Mouse (Mus musculus) fibroblast of lung, adult 2 months (primary cell): Measurements from ENCODE around the gene Nfam1.
A peak's percentile ranks its signal among the peaks of the same experiment; 100 is the strongest.
"Not testable (repeated sequence)": the region's sequence is repeated elsewhere in the genome, so short reads cannot be mapped to it uniquely, and the experiment has no call there.

ENCODE experiments used
- DNase-seq: peaks from one replicate; pipeline ENCODE4 v3.0.0-alpha.2; 2011; ENCODE audit warnings: low read depth

The Nfam1 gene

DNA sequence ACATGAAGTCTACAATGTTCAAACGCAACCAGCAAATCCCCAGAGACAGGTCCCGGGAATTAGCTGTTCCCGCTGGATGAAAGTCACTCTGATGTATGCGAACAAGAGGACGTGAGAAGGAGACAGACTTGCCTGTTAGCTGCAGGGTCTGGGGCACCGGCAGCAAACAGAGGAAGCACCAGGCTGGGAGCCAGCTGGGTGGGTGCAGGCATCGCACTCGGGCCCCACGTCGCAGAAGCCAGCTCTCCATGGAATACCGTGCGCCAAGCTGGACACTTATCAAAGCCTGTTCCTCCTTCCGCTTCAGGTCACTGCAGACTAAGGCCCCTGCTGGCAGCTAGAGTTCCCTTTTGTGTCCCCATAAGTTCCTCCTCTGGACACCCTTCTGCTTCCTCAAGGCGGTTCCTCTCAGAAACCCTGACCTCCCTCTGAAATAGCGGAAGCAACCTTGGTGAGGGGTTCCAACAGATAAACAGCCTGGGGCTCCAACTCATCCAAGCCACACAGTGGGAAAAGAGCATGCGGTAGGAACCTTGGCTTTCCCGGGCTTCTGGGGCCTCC lies at the start of gene Nfam1:
Gene Nfam1 (minus strand): TSS at position 326 of the 561 bp plus-strand sequence.
- DNase-seq = no peak

- no peak for DNase-seq
Observed at GRCm38 (mm10) chr15:83075607-83076525, 42.8 kb upstream of the Nfam1 start.

DNA sequence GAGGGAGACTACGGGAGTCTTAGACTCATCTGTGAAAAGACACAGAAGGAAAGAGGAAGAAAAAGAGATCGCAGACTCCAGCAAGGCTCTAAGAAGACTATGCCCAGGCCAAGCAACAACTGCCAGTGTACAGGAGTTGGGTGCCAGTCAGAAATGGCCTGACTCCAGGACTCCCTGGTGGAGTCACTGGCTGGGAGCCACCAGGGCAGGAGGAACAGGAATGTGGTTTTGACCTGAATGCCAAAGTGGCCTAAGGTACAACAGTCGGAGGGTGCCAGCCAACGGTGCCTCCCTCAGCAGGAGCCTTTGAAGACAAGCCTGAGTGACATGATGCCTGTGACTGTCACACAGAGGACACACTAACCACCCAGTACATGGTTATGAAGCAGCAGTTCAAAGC lies 41.1 kb upstream of the Nfam1 start:
- no peak for DNase-seq

DNA sequence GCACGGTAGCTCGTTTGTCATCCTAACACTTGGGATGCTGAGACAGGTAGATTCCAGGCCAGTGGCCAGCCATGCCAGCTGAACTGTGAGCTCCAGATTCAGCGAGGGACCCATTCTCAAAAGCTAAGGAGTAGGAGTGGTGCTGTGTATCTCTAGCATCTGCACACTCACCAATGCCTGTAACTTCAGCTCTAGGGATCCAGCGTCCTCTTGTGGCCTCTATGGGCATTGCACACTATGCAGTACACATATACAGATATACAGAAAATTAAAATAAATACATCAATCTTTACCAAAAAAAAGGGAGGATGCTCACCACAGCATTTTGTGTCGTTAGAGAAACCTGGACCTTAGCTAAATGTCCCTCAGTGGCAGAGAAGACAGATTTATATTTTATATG lies 38.6 kb upstream of the Nfam1 start:
- DNase-seq = no peak

DNA sequence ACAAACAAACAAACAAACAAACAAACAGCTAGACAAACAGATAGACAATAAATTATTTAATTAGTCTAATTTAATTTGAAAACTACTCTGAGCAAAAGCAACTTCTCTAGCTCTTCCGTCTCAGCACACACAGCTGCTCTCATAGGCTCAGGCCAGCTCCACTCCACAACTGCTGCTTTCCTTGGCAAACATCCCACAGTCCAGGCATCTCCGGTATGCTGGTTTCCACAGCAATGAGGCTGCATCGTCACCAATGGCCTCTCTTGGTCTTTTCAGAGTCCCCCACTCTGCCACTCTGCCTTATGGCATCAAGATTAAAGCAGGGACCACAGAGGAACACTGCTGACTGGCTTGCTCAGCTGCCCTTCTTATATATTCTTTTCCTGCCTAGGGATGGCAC lies 37.8 kb upstream of the Nfam1 start:
- DNase-seq = peak; percentile 50

DNA sequence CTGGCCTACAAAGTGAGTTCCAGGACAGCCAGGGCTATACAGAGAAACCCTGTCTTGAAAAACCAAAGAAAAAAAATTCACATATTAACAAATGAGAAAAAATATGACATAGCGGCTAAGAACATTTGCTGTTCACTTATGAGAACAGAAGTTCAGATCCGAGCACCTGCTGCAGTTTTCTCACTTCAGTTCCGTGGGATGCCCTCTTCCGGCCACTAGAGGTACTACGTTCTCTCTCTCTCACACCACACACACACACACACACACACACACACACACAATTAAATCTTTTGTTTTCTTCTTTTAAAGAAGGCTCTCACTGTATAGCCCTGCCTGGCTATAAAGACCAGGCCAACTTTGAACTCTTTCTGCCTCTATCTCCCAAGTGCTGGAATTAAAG lies 35.2 kb upstream of the Nfam1 start:
- DNase-seq = no peak

DNA sequence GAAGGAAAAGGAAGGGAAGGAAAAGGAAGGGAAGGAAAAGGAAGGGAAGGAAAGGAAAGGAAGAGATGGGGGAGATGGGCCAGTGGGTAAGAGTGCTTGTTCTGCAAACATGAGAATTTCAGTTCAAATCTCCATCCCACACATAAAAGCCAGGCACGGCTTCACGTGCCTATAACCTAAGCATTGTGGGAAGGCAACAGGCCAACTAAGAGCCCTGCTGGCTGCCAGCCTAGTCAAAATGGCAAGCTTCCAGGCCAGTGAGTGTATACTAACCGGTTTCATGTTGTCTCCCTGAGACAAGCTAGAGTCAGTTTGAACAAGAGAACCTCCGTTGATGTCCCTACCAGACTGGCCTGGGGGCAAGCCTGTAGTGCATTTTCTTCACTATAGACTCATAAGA lies 32.4 kb upstream of the Nfam1 start:
- peak; percentile 71 for DNase-seq

GRCm38 (mm10) chr15:83062582-83062981 lies 29.5 kb upstream of the Nfam1 start:
- not testable (repeated sequence) for DNase-seq

- no peak for DNase-seq
Observed at GRCm38 (mm10) chr15:83061689-83062088, 28.6 kb upstream of the Nfam1 start.

- DNase-seq = no peak
Observed at GRCm38 (mm10) chr15:83059233-83059660, 26.1 kb upstream of the Nfam1 start.

- no peak for DNase-seq
Observed at GRCm38 (mm10) chr15:83057533-83057932, 24.4 kb upstream of the Nfam1 start.

- no peak for DNase-seq
Observed at GRCm38 (mm10) chr15:83056378-83057083, 23.4 kb upstream of the Nfam1 start.

DNA sequence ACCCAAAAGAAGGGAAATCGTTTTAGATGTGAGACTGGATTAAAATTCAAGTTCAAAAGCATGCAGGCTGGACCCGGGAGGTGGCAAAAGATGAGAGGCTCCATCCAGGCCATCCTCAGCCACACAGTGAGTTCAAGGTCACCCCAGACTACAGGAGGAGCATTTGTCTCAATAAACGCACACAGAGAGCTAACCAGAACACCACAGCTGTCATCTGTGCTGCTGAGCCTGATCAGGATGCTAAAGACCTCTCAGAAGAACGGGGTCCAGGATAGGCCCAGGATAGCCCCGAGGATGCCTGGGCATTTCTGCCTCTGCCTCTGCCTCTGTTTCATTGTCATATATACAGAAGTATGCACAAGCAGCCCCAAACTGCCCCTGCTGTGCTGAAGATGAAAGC lies 22.5 kb upstream of the Nfam1 start:
- no peak for DNase-seq

DNA sequence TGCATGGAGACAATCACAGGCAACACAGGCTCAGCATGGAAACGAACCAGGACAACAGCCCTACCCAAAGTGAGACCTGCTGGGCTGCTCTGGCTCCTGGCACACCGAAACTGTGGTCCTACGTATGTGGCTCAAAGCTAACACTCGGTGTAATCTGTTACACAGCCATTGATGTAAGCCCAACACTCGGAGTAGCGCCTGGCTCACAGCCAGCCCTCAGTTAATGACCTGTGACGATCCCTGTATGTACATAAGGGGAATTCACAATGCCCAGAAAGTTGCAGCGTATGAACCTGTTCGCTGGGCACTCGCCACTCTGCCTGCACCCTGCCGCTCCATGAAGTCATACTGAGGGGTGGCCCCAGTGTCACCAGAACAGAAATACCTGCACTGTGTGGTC lies 20.2 kb upstream of the Nfam1 start:
- DNase-seq = no peak

DNA sequence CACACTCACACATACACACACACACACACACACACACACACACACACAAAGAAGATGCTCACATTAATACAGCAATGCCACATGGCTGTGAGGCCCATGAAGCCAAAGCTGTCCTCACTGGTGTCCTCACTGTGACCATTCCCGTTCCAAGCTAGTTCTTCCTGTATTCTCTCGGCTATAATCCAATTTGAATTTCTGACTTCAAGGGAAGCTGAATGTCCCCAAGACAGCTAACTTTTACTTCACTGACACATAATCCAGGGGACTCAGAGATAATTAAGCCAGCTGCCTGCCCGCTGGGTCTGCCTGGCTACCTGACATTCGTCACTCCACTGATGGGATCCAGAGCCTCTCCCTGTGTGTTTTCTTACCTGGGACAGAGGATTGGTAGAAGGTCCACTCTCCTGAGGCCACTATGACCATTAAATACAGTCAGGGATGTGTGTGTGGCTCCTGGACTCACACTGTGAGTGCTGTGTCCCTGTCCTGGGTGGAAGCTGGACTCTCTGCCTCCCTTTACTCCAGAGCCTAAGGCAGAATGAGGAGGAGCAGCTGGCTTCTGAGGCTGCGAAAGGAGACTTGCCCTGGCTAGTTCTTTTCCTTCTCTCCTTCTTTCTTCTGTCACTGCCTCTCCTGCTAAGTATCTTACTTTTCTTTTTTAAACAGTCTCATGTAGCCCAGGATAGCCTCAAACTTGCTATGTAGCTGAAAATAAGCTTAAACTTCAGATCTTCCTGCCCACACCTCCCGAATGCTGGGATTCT lies 19.4 kb upstream of the Nfam1 start:
- DNase-seq = no peak

GRCm38 (mm10) chr15:83046730-83047129 lies 13.6 kb upstream of the Nfam1 start:
- DNase-seq = no peak

DNA sequence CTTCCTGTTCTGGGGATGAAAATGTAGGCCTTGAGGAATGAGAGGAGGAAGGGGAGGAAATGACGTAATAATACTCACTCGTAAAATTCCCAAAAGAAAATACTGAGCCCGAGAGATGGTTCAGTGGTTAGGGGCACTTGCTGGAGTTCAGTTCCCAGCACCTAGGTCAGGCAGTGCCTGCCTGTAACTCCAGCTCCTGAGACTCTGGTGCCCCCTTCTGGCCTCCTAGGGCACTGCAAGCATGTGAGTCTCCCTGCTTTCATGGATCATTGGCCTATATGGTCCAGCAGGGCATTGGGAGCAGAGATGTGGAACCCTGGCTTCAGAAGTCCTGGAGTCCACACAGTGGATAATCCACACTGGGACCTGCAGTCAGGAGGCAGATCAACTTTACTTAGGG lies 13.2 kb upstream of the Nfam1 start:
- no peak for DNase-seq

DNA sequence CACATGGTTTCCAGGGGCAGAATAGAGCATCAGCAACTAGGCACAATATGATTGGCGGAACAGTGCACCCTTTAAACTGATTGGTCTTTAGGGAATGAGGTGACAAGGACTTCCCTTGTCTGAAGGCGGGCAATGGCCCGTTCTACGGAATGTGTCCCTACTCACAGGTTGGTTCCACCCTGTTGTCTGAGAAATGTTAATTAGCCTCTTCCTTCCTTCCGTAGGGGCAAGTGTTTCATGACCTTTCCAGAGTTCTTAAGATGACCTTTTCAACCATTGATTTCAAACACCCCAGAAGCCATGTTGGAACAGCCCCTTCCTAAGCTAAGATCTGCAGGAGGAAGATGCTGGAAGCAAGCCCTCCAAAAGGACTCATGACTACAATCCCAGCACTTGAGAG lies 12.5 kb upstream of the Nfam1 start:
- DNase-seq = not testable (repeated sequence)

DNA sequence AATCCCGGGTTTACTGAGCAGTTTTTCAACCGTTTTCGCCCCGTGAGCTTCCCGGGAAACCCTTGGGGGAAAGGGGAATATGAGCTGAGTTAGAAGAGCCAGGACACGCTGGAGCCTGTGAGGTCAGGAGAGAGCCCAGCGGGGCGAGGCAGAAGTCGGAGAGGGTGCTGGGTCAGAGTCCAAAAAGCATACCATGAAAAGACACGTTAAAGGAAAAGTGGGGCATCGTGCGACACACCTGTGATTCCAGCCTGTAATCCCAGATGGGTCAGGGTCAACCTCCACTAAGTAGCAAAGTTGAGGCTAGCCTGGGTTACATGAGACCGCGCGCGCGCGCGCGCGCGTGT lies 10.2 kb upstream of the Nfam1 start:
- no peak for DNase-seq

GRCm38 (mm10) chr15:83042655-83043361 lies 9.7 kb upstream of the Nfam1 start:
- no peak for DNase-seq

GRCm38 (mm10) chr15:83040156-83040555 lies 7.0 kb upstream of the Nfam1 start:
- no peak for DNase-seq

DNA sequence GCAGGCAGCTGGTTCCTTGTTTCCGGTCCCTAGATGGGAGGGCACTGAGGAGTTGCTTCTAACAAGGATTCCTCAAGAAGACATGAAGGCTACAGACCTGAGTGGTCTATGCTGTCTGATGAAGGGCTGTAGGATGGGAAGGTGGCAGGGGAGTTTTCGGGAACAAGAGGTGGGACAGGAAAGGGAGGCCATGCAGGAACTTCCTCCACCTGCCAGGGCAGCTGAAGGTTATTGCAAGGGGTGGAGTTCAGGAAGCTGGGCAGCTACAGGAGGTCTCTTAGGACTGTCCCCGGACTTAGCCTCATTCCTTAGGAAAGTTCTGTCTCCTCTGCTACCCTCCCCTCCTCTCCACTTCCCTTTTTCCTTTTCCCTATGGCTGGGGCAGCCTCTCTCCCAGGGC lies 5.7 kb upstream of the Nfam1 start:
- DNase-seq = no peak
